Mouse (Mus musculus) CH12.LX (cell line): ENCODE data around the gene Vps11.
A peak's percentile ranks its signal among the peaks of the same experiment; 100 is the strongest.
"Not testable (repeated sequence)": the region's sequence is repeated elsewhere in the genome, so short reads cannot be mapped to it uniquely, and the experiment has no call there.

Experiments used
- CTCF ChIP-seq, 2 experiments: IDR thresholded peaks in 1 of 2; conservative IDR thresholded peaks in 1 of 2; 2 replicates each; pipeline ENCODE4 v1.5.1; 2011 to 2012; ENCODE audit warnings: low read depth in 2 of 2, low read length in 2 of 2, improper control_type of control experiment in 1 of 2, inconsistent platforms in 1 of 2, mild to moderate bottlenecking in 1 of 2, moderate library complexity in 1 of 2
- GABPA ChIP-seq: IDR thresholded peaks from 2 replicates; pipeline ENCODE4 v1.6.1; 2012; ENCODE audit warnings: low read depth, low read length, improper control_type of control experiment, inconsistent platforms; ENCODE audit not compliant: insufficient replicate concordance
- MAZ ChIP-seq: IDR thresholded peaks from 2 replicates; pipeline ENCODE4 v1.6.1; 2012; ENCODE audit warnings: low read depth, mild to moderate bottlenecking, inconsistent platforms, low read length, improper control_type of control experiment, moderate library complexity
- NELFE ChIP-seq: IDR thresholded peaks from 2 replicates; pipeline ENCODE4 v1.6.1; 2011; ENCODE audit warnings: low read depth, low read length, improper control_type of control experiment

DNA sequence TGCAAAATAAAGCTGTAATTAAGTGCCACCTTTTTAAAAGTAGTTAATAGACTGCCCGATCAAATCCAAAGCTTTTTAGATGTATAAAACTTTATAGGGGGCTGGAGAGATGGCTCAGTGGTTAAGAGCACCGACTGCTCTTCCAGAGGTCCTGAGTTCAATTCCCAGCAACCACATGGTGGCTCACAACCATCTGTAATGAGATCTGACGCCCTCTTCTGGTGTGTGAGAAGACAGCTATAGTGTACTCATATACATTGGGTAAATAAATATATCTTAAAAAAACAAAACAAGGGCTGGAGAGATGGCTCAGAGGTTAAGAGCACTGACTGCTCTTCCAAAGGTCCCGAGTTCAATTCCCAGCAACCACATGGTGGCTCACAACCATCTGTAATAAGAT is 461 bp upstream of the Vps11 start:
- not testable (repeated sequence) for TF ChIP-seq NELFE, GABPA, MAZ
- TF ChIP-seq CTCF (conservative IDR thresholded peaks at IDR 0.05 in 1 of 2, IDR thresholded peaks at IDR 0.05 in 1 of 2; ENCODE audit: low read depth in 2 of 2, low read length in 2 of 2), result 0 out of 4 replicates have a peak, but pooled peaks of 1 of the 2 experiments have one; percentile 9
